Mouse (Mus musculus): ENCODE measurements around the gene Slamf7. TPM values are rescaled to one million over a fixed set of nuclear protein-coding genes. Genes with fewer than 3 reads are reported as not detected.
"Not testable (repeated sequence)": the region's sequence is repeated elsewhere in the genome, so short reads cannot be mapped to it uniquely, and the experiment has no call there.

Slamf7 gene
- polyA plus RNA-seq, 1 experiment from 2014 or later: not detected

- H3K4me1 ChIP-seq (ENCODE audit: insufficient read depth): no peaks in the 10 kb centered on the region
Observed at GRCm38 (mm10) chr1:171677721-171678120, 24.9 kb upstream of the Slamf7 start.

DNA sequence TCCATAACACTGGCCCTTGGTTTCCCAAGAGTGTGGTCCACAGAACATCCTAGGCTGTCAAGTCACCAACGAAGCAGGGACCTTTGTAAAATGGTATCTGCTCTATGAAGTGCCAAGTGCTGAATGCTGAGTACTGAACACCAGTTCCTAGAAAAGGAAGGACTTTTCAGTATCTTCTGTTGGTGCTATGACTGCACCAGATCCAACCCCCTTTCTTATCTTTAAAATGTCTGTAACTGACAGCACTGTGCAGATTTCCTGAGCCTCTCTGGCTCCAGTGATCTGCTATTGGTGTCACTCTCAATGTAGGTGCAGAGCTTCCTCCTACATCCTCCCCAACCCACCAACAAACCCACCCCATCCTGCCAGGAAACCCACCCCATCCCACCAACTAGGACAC, 21.6 kb upstream of the Slamf7 start:
- Histone ChIP-seq H3K9me3 (ENCODE audit: low read depth, low read length) (no peaks in the 10 kb centered on the region), H3K4me3 (ENCODE audit: low read depth, low read length) (no peak overlapping the region), H3K27me3 (ENCODE audit: insufficient read depth, low read length) (no peaks in the 10 kb centered on the region), H3K4me1 (ENCODE audit: insufficient read depth) (no peaks in the 10 kb centered on the region), H3K4me2 (no peak overlapping the region), H3K27ac (ENCODE audit: low read depth) (no peak overlapping the region), H3K36me3 (ENCODE audit: insufficient read depth) (no peaks in the 10 kb centered on the region), H3K9ac (no peak overlapping the region)
- DNase-seq: no peak
- 65% methylated on average over 1 of the region's 1 CpGs for WGBS
- ATAC-seq (ENCODE audit: insufficient read depth): no peak
- TF ChIP-seq CTCF (IDR thresholded peaks at IDR 0.05; ENCODE audit: low read depth): no peak

More at GRCm38 (mm10) chr1:171677721-171678120, 24.9 kb upstream of the Slamf7 start:
- no peak for TF ChIP-seq CTCF (IDR thresholded peaks at IDR 0.05; ENCODE audit: low read depth)
- H3K27ac ChIP-seq (ENCODE audit: low read depth): no peak overlapping the region
- DNase-seq: no peak
- no peaks in the 10 kb centered on the region for H3K27me3 ChIP-seq (ENCODE audit: insufficient read depth, low read length)
- WGBS: 56% methylated on average over 1 of the region's 1 CpGs
- H3K9ac ChIP-seq: no peak overlapping the region
- no peaks in the 10 kb centered on the region for H3K36me3 ChIP-seq (ENCODE audit: insufficient read depth)
- no peak overlapping the region for H3K4me3 ChIP-seq (ENCODE audit: low read depth, low read length)
- ATAC-seq (ENCODE audit: insufficient read depth): no peak
- H3K4me2 ChIP-seq: no peak overlapping the region
- H3K9me3 ChIP-seq (ENCODE audit: low read depth, low read length): no peaks in the 10 kb centered on the region

- no peak overlapping the region for H3K4me3 ChIP-seq (ENCODE audit: low read depth, low read length)
- no peak for DNase-seq
- TF ChIP-seq CTCF (IDR thresholded peaks at IDR 0.05; ENCODE audit: low read depth): no peak
- 65% methylated on average over 5 of the region's 5 CpGs for WGBS
- no peaks in the 10 kb centered on the region for H3K4me1 ChIP-seq (ENCODE audit: insufficient read depth)
- no peak for ATAC-seq (ENCODE audit: insufficient read depth)
- H3K27ac ChIP-seq (ENCODE audit: low read depth): no peak overlapping the region
- no peaks in the 10 kb centered on the region for H3K27me3 ChIP-seq (ENCODE audit: insufficient read depth, low read length)
- no peaks in the 10 kb centered on the region for H3K36me3 ChIP-seq (ENCODE audit: insufficient read depth)
- H3K4me2 ChIP-seq: no peak overlapping the region
- no peaks in the 10 kb centered on the region for H3K9me3 ChIP-seq (ENCODE audit: low read depth, low read length)
- no peak overlapping the region for H3K9ac ChIP-seq
Observed at GRCm38 (mm10) chr1:171672854-171673475, 20.1 kb upstream of the Slamf7 start.

GRCm38 (mm10) chr1:171672451-171672850, 19.6 kb upstream of the Slamf7 start:
- not testable (repeated sequence) for H3K27ac ChIP-seq (ENCODE audit: low read depth); DNase-seq; H3K4me1 ChIP-seq (ENCODE audit: insufficient read depth); ATAC-seq (ENCODE audit: insufficient read depth); H3K9ac ChIP-seq; H3K36me3 ChIP-seq (ENCODE audit: insufficient read depth); H3K4me2 ChIP-seq; H3K27me3 ChIP-seq (ENCODE audit: insufficient read depth, low read length); H3K9me3 ChIP-seq (ENCODE audit: low read depth, low read length); H3K4me3 ChIP-seq (ENCODE audit: low read depth, low read length)
- 0 out of 2 replicates have a peak, but pooled peaks have one; percentile 11 for TF ChIP-seq CTCF (IDR thresholded peaks at IDR 0.05; ENCODE audit: low read depth)
- WGBS: 82% methylated on average over 2 of the region's 2 CpGs

GRCm38 (mm10) chr1:171667160-171667559, 14.3 kb upstream of the Slamf7 start:
- ATAC-seq (ENCODE audit: insufficient read depth) (no peak), DNase-seq (no peak)
- H3K4me3 ChIP-seq (ENCODE audit: low read depth, low read length): no peak overlapping the region
- no peaks in the 10 kb centered on the region for H3K9me3 ChIP-seq (ENCODE audit: low read depth, low read length)
- no peak overlapping the region for H3K9ac ChIP-seq
- no peak overlapping the region for H3K4me2 ChIP-seq
- TF ChIP-seq CTCF (IDR thresholded peaks at IDR 0.05; ENCODE audit: low read depth): no peak
- 62% methylated on average over 1 of the region's 1 CpGs for WGBS
- no peaks in the 10 kb centered on the region for H3K27me3 ChIP-seq (ENCODE audit: insufficient read depth, low read length)
- H3K27ac ChIP-seq (ENCODE audit: low read depth): no peak overlapping the region
- H3K4me1 ChIP-seq (ENCODE audit: insufficient read depth): no peaks in the 10 kb centered on the region
- H3K36me3 ChIP-seq (ENCODE audit: insufficient read depth): no peaks in the 10 kb centered on the region

DNA sequence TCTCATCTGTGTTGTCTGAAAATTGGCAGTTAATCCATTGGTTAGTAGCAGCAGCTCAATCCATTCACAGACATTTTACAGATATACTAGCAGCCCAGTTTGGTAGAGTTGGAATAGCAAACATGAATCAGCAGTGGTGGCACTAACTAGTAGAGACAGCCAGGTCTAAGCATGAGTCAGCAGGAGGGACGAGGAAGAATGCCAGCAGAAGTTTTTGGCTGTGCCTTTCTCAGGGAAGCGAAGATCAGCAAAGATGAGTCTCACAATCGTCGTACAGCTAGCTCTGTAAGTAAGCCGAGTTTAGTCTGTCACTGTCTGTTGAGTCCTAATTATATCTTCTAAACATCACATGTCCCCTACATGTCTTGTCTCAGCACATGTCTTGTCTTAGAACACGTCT, 13.5 kb upstream of the Slamf7 start:
- no peak overlapping the region for H3K27ac ChIP-seq (ENCODE audit: low read depth)
- no peak overlapping the region for H3K9ac ChIP-seq
- no peaks in the 10 kb centered on the region for H3K9me3 ChIP-seq (ENCODE audit: low read depth, low read length)
- H3K27me3 ChIP-seq (ENCODE audit: insufficient read depth, low read length): no peaks in the 10 kb centered on the region
- H3K4me3 ChIP-seq (ENCODE audit: low read depth, low read length): no peak overlapping the region
- no peak for DNase-seq
- no peak for TF ChIP-seq CTCF (IDR thresholded peaks at IDR 0.05; ENCODE audit: low read depth)
- 80% methylated on average over 6 of the region's 6 CpGs for WGBS
- ATAC-seq (ENCODE audit: insufficient read depth): no peak
- H3K4me1 ChIP-seq (ENCODE audit: insufficient read depth): no peaks in the 10 kb centered on the region
- no peaks in the 10 kb centered on the region for H3K36me3 ChIP-seq (ENCODE audit: insufficient read depth)
- H3K4me2 ChIP-seq: no peak overlapping the region

GRCm38 (mm10) chr1:171663757-171664156, 10.9 kb upstream of the Slamf7 start:
- no peaks in the 10 kb centered on the region for H3K4me1 ChIP-seq (ENCODE audit: insufficient read depth)
- H3K4me3 ChIP-seq (ENCODE audit: low read depth, low read length): no peak overlapping the region
- no peak for ATAC-seq (ENCODE audit: insufficient read depth)
- H3K4me2 ChIP-seq: no peak overlapping the region
- no peak for DNase-seq
- no peaks in the 10 kb centered on the region for H3K36me3 ChIP-seq (ENCODE audit: insufficient read depth)
- no peak overlapping the region for H3K9ac ChIP-seq
- H3K27ac ChIP-seq (ENCODE audit: low read depth): no peak overlapping the region
- WGBS: 88% methylated on average over 2 of the region's 2 CpGs
- TF ChIP-seq CTCF (IDR thresholded peaks at IDR 0.05; ENCODE audit: low read depth): no peak
- no peaks in the 10 kb centered on the region for H3K9me3 ChIP-seq (ENCODE audit: low read depth, low read length)
- H3K27me3 ChIP-seq (ENCODE audit: insufficient read depth, low read length): no peaks in the 10 kb centered on the region

All from lung, embryonic 14.5 days (tissue).